Mouse (Mus musculus) lung, adult 2 months (tissue): ENCODE measurements around the gene Scarb1.

Experiments used
- CTCF ChIP-seq: fragments of 200-500 bp; IDR thresholded peaks from 2 replicates; pipeline ENCODE4 v1.5.1; 2011; ENCODE audit warnings: mild to moderate bottlenecking, low read length, control low read depth; ENCODE audit not compliant: insufficient read depth
- POLR2A ChIP-seq: fragments of 200-500 bp; IDR thresholded peaks from 2 replicates; pipeline ENCODE4 v1.6.1; 2011; ENCODE audit warnings: low read depth, mild to moderate bottlenecking, control low read depth, low read length, borderline replicate concordance; ENCODE audit errors: extremely low read depth

DNA sequence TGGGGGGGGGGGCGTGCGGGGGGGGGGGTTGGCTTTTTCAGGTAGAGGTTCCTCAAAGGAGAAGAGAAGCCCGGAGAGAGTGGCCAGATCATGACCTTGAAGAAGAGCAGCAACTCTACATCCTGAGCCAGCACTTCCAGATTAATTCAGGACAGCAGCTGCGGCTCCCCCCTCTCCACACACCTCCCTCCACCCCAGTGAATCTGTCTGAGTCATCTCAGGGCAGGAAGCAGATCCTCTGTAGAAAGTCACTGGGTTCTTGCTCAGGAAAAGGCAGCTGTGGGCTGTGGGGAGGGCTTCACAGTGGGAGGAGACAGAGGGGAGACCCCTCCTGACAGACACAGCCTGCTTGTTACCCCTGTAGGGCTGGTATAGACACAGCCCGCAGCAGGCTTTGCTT lies 87.0 kb downstream of the Scarb1 start:
- TF ChIP-seq CTCF: no peak
- no peak for TF ChIP-seq POLR2A
